Mouse (Mus musculus) C2C12 (cell line): ENCODE results near the gene Mapkapk2. TPM values are rescaled to one million over a fixed set of nuclear protein-coding genes. Genes with fewer than 3 reads are reported as not detected.

ENCODE experiments used
- H3K27me3 ChIP-seq: one replicate; pipeline ENCODE4 v1.6.1; 2011; ENCODE audit not compliant: control insufficient read depth, insufficient read depth, insufficient read length
- H3K36me3 ChIP-seq: one replicate; pipeline ENCODE4 v1.6.1; 2011; ENCODE audit not compliant: control insufficient read depth, insufficient read depth
- H3K4me3 ChIP-seq: one replicate; pipeline ENCODE4 v1.5.1; 2011; ENCODE audit warnings: mild to moderate bottlenecking, control low read depth; ENCODE audit not compliant: poor library complexity, insufficient read depth, severe bottlenecking
- H3K79me2 ChIP-seq: one replicate; pipeline ENCODE4 v1.6.1; 2011; ENCODE audit not compliant: control insufficient read depth, insufficient read depth
- H3K79me3 ChIP-seq: one replicate; pipeline ENCODE4 v1.6.1; 2011; ENCODE audit warnings: low read depth, control low read depth
- H3ac ChIP-seq: one replicate; pipeline ENCODE3; 2011; ENCODE audit warnings: low read depth; ENCODE audit not compliant: control insufficient read depth, insufficient read length
- CEBPB ChIP-seq: IDR thresholded peaks from one replicate; pipeline ENCODE4 v1.6.1; 2011; ENCODE audit warnings: low read depth, mild to moderate bottlenecking, control low read depth, moderate library complexity
- CTCF ChIP-seq: IDR thresholded peaks from one replicate; pipeline ENCODE4 v1.5.1; 2011; ENCODE audit not compliant: control insufficient read depth, insufficient read depth, insufficient read length
- FOSL1 ChIP-seq: IDR thresholded peaks from one replicate; pipeline ENCODE4 v1.8.0; 2011; ENCODE audit warnings: mild to moderate bottlenecking, low read length; ENCODE audit not compliant: poor library complexity, insufficient read depth, severe bottlenecking
- MAX ChIP-seq: IDR thresholded peaks from one replicate; pipeline ENCODE4 v1.6.1; 2011; ENCODE audit warnings: mild to moderate bottlenecking, control low read depth
- MYOD1 ChIP-seq: IDR thresholded peaks from one replicate; pipeline ENCODE4 v1.6.1; 2011; ENCODE audit warnings: low read depth; ENCODE audit not compliant: control insufficient read depth, insufficient read length
- MYOG ChIP-seq: IDR thresholded peaks from one replicate; pipeline ENCODE4 v1.6.1; 2011; ENCODE audit not compliant: control insufficient read depth, insufficient read length; ENCODE audit errors: extremely low read depth
- USF1 ChIP-seq: IDR thresholded peaks from one replicate; pipeline ENCODE4 v1.6.1; 2011; ENCODE audit warnings: low read depth, mild to moderate bottlenecking, control low read depth, moderate library complexity
- polyA plus RNA-seq: library from polyadenylated mRNA; unstranded; fragments of >200 nt; fragmentation: generic; extraction: Trizol; gene quantifications from one replicate; pipeline ENCODE4 v1.2.1, GENCODE M21; 2012; ENCODE audit warnings: missing spikeins

Mapkapk2 gene
- polyA plus RNA-seq, 1 experiment, result 87.0 TPM

GRCm38 (mm10) chr1:131059841-131060240 lies 37.8 kb downstream of the Mapkapk2 start:
- H3K36me3 ChIP-seq, result peaks cover 27% of the 10 kb centered on the region
- H3K4me3 ChIP-seq, result no peak overlapping the region
- H3ac ChIP-seq, result no peak overlapping the region
- no peaks in the 10 kb centered on the region for H3K27me3 ChIP-seq
- peaks cover 34% of the 10 kb centered on the region for H3K79me3 ChIP-seq
- H3K79me2 ChIP-seq, result peaks cover 68% of the 10 kb centered on the region
- TF ChIP-seq CEBPB (no peak), MAX (no peak)

DNA sequence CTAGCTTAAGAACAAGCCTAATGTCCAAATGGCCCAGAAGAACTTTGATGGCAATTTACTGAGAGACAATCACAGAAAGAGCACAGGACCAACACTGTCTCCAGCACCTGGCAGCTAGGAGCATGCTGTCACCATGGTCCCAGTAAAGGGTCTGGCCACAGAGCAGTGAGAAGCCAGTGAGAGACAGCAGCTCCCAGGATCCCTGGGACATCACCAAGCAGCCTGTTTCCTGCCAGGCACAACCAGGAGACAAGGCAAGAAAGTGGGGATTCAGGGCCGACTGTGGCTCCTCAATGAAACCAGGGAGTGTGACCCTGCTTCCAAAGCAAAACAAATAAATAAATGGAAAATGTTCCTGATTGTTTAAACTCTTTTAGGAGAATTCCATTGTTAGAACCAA lies 38.2 kb downstream of the Mapkapk2 start:
- peaks cover 63% of the 10 kb centered on the region for H3K79me2 ChIP-seq
- H3K27me3 ChIP-seq, result no peaks in the 10 kb centered on the region
- TF ChIP-seq CEBPB (no peak), MYOD1 (no peak), FOSL1 (no peak), MYOG (no peak), MAX (no peak), CTCF (no peak), USF1 (no peak)
- H3K36me3 ChIP-seq, result peaks cover 30% of the 10 kb centered on the region
- H3ac ChIP-seq, result no peak overlapping the region
- H3K4me3 ChIP-seq, result no peak overlapping the region
- H3K79me3 ChIP-seq, result peaks cover 30% of the 10 kb centered on the region

DNA sequence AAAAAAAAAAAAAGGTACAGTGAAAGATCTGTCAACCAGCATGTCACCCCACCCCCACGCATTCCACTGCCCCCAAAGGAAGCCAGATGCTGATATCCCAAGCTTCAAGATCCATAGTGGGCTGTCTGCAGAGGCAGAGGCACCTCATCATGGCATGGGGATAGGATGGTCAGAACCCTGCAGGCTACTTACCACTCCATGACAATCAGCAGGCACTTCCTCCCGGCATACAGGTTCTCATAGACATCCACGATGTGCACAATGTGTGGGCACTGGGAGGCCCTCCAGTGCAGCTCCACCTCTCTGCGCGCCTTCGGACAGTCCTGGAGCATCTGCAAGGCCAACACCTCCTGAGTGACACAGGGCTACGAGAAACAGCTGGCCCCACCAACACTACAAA lies 39.2 kb downstream of the Mapkapk2 start:
- H3ac ChIP-seq, result no peak overlapping the region
- no peak overlapping the region for H3K4me3 ChIP-seq
- H3K36me3 ChIP-seq, result peaks cover 36% of the 10 kb centered on the region
- no peak for TF ChIP-seq CTCF
- peaks cover 53% of the 10 kb centered on the region for H3K79me2 ChIP-seq
- H3K27me3 ChIP-seq, result no peaks in the 10 kb centered on the region
- peaks cover 20% of the 10 kb centered on the region for H3K79me3 ChIP-seq

DNA sequence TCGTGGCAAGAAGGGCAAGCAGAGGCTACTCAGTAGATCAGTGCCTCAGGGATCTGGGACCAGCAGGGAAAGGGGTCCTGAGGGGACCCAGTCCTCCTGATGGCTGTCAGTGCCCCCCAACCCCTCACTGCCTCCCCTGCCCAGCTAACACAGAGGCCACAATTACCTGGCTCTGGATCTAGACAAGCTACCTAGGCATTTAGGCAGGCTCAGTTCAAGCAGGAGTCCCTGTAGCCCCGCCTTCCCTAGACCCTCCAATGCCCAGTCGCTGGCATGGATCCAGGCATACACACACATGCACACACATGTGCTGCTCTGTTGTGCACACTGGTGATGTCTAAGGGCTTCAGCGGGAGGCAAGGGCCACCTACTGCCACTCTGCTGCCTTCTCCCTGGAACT lies 43.4 kb downstream of the Mapkapk2 start:
- no peak for TF ChIP-seq MAX
- Histone ChIP-seq H3ac (no peak overlapping the region), H3K4me3 (no peak overlapping the region), H3K79me2 (peaks cover 12% of the 10 kb centered on the region), H3K27me3 (no peaks in the 10 kb centered on the region), H3K36me3 (peaks cover 44% of the 10 kb centered on the region), H3K79me3 (peaks cover 5% of the 10 kb centered on the region)

DNA sequence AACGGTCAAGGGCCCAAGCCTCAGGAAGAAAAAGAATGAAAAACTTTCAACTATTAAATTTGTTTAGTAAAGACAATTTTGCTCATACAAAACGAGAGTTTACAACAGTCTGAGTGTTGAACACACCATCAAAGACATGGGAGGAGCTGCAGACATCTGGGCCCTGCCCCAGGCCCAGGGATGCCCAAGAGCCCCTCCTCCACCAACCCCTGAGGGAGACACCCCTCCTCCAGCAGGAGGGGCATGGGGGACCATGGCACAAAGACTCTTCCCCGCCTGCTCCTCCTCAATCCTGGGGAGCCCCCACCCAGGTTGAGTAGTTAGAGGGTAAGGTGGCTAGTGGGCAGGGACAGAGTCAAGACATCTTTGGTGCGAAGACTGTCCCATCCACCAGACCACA lies 44.0 kb downstream of the Mapkapk2 start:
- H3K27me3 ChIP-seq, result no peaks in the 10 kb centered on the region
- peaks cover 6% of the 10 kb centered on the region for H3K79me2 ChIP-seq
- H3ac ChIP-seq, result no peak overlapping the region
- no peak overlapping the region for H3K4me3 ChIP-seq
- no peaks in the 10 kb centered on the region for H3K79me3 ChIP-seq
- H3K36me3 ChIP-seq, result peaks cover 44% of the 10 kb centered on the region
- TF ChIP-seq FOSL1, result no peak
- TF ChIP-seq USF1, result no peak
- TF ChIP-seq MYOG, result no peak
- no peak for TF ChIP-seq MAX
- TF ChIP-seq CEBPB, result no peak
- no peak for TF ChIP-seq MYOD1
- no peak for TF ChIP-seq CTCF

DNA sequence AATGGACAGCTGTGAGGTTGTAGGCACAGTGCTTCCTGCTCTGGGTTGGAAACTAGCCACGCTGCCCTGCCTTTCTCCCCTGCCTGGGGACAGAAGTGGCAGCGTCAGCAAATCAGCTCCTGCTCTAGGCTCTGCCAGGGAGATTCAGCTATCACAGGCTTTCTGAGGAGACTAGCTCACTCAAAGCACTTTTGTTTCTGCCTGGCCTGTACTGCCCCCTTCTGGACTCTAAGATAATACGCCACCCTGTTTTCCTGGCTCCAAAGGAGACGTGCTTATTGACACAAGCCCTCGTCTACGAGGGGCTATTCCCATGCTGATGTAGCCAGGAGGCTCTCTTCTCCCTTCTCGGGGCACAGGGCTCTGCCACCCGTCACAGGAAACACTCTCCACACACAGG lies 44.4 kb downstream of the Mapkapk2 start:
- H3K4me3 ChIP-seq, result no peak overlapping the region
- H3K27me3 ChIP-seq, result no peaks in the 10 kb centered on the region
- no peak overlapping the region for H3ac ChIP-seq
- H3K36me3 ChIP-seq, result peaks cover 44% of the 10 kb centered on the region
- TF ChIP-seq CTCF, result peak; percentile 46
- no peak for TF ChIP-seq FOSL1
- no peaks in the 10 kb centered on the region for H3K79me3 ChIP-seq
- H3K79me2 ChIP-seq, result peaks cover 2% of the 10 kb centered on the region

DNA sequence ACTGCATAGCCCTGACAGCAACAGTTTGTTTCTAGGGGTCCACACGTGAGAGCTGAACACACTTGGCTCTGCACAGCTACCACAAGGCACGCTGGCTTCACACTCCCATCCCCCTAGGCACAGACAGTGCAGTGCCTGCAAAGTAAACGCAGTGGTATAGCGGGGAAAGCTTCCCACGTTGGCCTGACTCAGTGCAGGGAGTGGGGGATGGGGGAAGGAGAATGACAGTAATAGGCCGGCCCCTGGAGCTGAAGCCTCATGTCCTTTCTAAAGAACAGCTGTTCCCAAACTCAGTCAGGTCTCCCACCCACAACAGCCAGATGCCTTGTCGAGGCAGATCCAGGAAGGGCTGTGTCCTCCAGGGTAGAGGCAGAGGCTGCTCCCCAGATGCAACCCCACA lies 46.6 kb downstream of the Mapkapk2 start:
- Histone ChIP-seq H3K79me2 (no peaks in the 10 kb centered on the region), H3ac (no peak overlapping the region), H3K4me3 (no peak overlapping the region), H3K27me3 (no peaks in the 10 kb centered on the region), H3K79me3 (no peaks in the 10 kb centered on the region), H3K36me3 (peaks cover 25% of the 10 kb centered on the region)
- TF ChIP-seq FOSL1, result no peak
- no peak for TF ChIP-seq USF1
- TF ChIP-seq CEBPB, result no peak
- no peak for TF ChIP-seq MYOG
- no peak for TF ChIP-seq MAX
- no peak for TF ChIP-seq CTCF
- TF ChIP-seq MYOD1, result no peak
